Mouse (Mus musculus) brain, embryonic 14.5 days (tissue): ENCODE measurements at regions not wholly inside any gene's neighbourhood (a gene's known extent, or its start where the extent isn't known, plus 50 kb on each side); places are given as distances from the start of the nearest gene placed in this dataset.

Experiments
- CTCF ChIP-seq: fragments of 200-500 bp; IDR thresholded peaks from 2 replicates; pipeline ENCODE4 v1.5.1; 2012; ENCODE audit warnings: inconsistent platforms, mild to moderate bottlenecking, moderate library complexity, borderline replicate concordance; ENCODE audit not compliant: insufficient read depth, insufficient read length; ENCODE audit errors: extremely low read depth
- POLR2A ChIP-seq: fragments of 200-500 bp; IDR thresholded peaks from 2 replicates; pipeline ENCODE4 v1.6.1; 2012; ENCODE audit warnings: mild to moderate bottlenecking, inconsistent platforms, borderline replicate concordance; ENCODE audit not compliant: poor library complexity, insufficient read depth, insufficient read length, severe bottlenecking; ENCODE audit errors: extremely low read depth

DNA sequence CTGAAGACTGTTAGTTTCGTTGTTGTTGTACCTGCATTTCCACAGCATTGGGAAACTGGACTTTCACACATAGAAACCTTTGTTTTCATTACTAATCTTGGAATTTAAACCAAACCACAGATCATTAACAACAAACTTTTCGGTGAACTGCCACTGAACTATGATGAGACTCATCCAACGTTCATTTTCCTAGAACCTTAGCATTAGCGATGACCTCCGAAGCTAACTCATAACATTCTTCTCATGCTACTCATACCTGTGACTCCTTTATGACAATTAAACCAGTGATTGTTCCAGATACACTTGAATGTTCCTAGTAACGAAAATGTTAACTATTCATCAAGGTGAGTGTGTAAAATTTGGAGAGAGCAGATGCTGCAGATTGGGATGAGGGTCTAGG is 917.5 kb upstream of the Mdga2 start:
- no peak for TF ChIP-seq CTCF
- TF ChIP-seq POLR2A, result no peak
